Mouse (Mus musculus) forebrain, embryonic 14.5 days (tissue): ENCODE measurements around the gene Epor. TPM values are rescaled to one million over a fixed set of nuclear protein-coding genes. Genes with fewer than 3 reads are reported as not detected.
A peak's percentile ranks its signal among the peaks of the same experiment; 100 is the strongest.

Experiments used
- ATAC-seq: fragments of 200-750 bp; cut with Nextera tagmentation; 2 replicates; pipeline ENCODE4 v1.8.0; 2017; ENCODE audit warnings: mild to moderate bottlenecking, moderate library complexity
- DNase-seq: peaks from one replicate; pipeline ENCODE4 v3.0.0-alpha.2; 2015; ENCODE audit warnings: low spot score
- H3K27ac ChIP-seq: fragments of 300-500 bp; sonication (generic); 2 replicates; pipeline ENCODE4 v1.5.1; 2014; ENCODE audit warnings: low read depth, mild to moderate bottlenecking, control low read depth, low read length, moderate library complexity
- H3K27me3 ChIP-seq: fragments of 300-500 bp; sonication (generic); replicated peaks from 2 replicates; pipeline ENCODE4 v1.6.1; 2014; ENCODE audit warnings: low read length, control low read depth, mixed read lengths; ENCODE audit not compliant: control insufficient read depth, insufficient read depth
- H3K36me3 ChIP-seq: fragments of 300-500 bp; sonication (generic); 2 replicates; pipeline ENCODE4 v1.6.1; 2014; ENCODE audit warnings: low read length, control low read depth; ENCODE audit not compliant: control insufficient read depth, insufficient read depth
- H3K4me1 ChIP-seq: fragments of 300-500 bp; sonication (generic); 2 replicates; pipeline ENCODE4 v1.6.1; 2014; ENCODE audit warnings: antibody characterized with exemption, low read length, control low read depth; ENCODE audit not compliant: control insufficient read depth, insufficient read depth
- H3K4me2 ChIP-seq: fragments of 300-500 bp; sonication (generic); 2 replicates; pipeline ENCODE4 v1.6.1; 2014; ENCODE audit warnings: mild to moderate bottlenecking, control low read depth, low read length
- H3K4me3 ChIP-seq: fragments of 300-500 bp; sonication (generic); 2 replicates; pipeline ENCODE4 v1.5.1; 2014; ENCODE audit warnings: low read depth, low read length, control low read depth
- H3K9ac ChIP-seq: fragments of 300-500 bp; sonication (generic); 2 replicates; pipeline ENCODE4 v1.6.1; 2014; ENCODE audit warnings: mild to moderate bottlenecking, low read length, control low read depth, moderate library complexity
- H3K9me3 ChIP-seq: fragments of 300-500 bp; sonication (generic); replicated peaks from 2 replicates; pipeline ENCODE4 v1.6.1; 2016; ENCODE audit warnings: low read length, control low read depth, mixed read lengths; ENCODE audit not compliant: control insufficient read depth
- WGBS: fragments of 180-500 bp; shearing (Covaris S2); extraction: QIAGEN DNeasy Blood & Tissue Kit; methylation state at CpG from one replicate; pipeline ENCODE4 v1.1.7; 2014; 5-methylcytosine and 5-hydroxymethylcytosine counted together
- polyA plus RNA-seq: library from polyadenylated mRNA; unstranded; fragments of >200 nt; fragmentation: Nextera tagmentation; extraction: Ambion mirVana; gene quantifications from 2 replicates; pipeline ENCODE4 v1.2.1, GENCODE M21; 2014

Epor gene
- polyA plus RNA-seq, 1 experiment from 2014 or later = 1.3 TPM

GRCm38 (mm10) chr9:21977331-21977730, 14.0 kb upstream of the Epor start:
- H3K9me3 ChIP-seq = no peaks in the 10 kb centered on the region
- H3K27ac ChIP-seq = no peak overlapping the region
- H3K4me1 ChIP-seq = no peaks in the 10 kb centered on the region
- no peak overlapping the region for H3K9ac ChIP-seq
- H3K4me3 ChIP-seq = no peak overlapping the region
- no peak overlapping the region for H3K4me2 ChIP-seq
- H3K36me3 ChIP-seq = no peaks in the 10 kb centered on the region
- ATAC-seq (peak; percentile 37; the same call in 1 of the 2 replicates), DNase-seq (no peak)
- WGBS = 77% methylated on average over 5 of the region's 5 CpGs
- no peaks in the 10 kb centered on the region for H3K27me3 ChIP-seq

GRCm38 (mm10) chr9:21976626-21977175, 13.4 kb upstream of the Epor start:
- no peaks in the 10 kb centered on the region for H3K27me3 ChIP-seq
- no peak overlapping the region for H3K4me3 ChIP-seq
- DNase-seq = no peak
- no peaks in the 10 kb centered on the region for H3K36me3 ChIP-seq
- no peaks in the 10 kb centered on the region for H3K9me3 ChIP-seq
- no peak overlapping the region for H3K9ac ChIP-seq
- 79% methylated on average over 10 of the region's 10 CpGs for WGBS
- ATAC-seq = no peak
- no peak overlapping the region for H3K4me2 ChIP-seq
- H3K4me1 ChIP-seq = no peaks in the 10 kb centered on the region
- no peak overlapping the region for H3K27ac ChIP-seq

GRCm38 (mm10) chr9:21969304-21969703, 6.0 kb upstream of the Epor start:
- no peak overlapping the region for H3K9ac ChIP-seq
- no peak overlapping the region for H3K4me3 ChIP-seq
- no peaks in the 10 kb centered on the region for H3K9me3 ChIP-seq
- no peaks in the 10 kb centered on the region for H3K36me3 ChIP-seq
- H3K27me3 ChIP-seq = no peaks in the 10 kb centered on the region
- H3K27ac ChIP-seq = no peak overlapping the region
- H3K4me2 ChIP-seq = no peak overlapping the region
- 85% methylated on average over 4 of the region's 4 CpGs for WGBS
- no peaks in the 10 kb centered on the region for H3K4me1 ChIP-seq
- DNase-seq (no peak), ATAC-seq (no peak)

GRCm38 (mm10) chr9:21968883-21969282, 5.6 kb upstream of the Epor start:
- H3K9ac ChIP-seq = no peak overlapping the region
- DNase-seq = no peak
- no peaks in the 10 kb centered on the region for H3K36me3 ChIP-seq
- H3K27ac ChIP-seq = no peak overlapping the region
- H3K4me1 ChIP-seq = no peaks in the 10 kb centered on the region
- H3K9me3 ChIP-seq = no peaks in the 10 kb centered on the region
- ATAC-seq = no peak
- H3K4me3 ChIP-seq = no peak overlapping the region
- 0 out of 2 replicates have a peak, but pooled peaks cover 3% of the 10 kb centered on the region for H3K27me3 ChIP-seq
- H3K4me2 ChIP-seq = no peak overlapping the region
- 83% methylated on average over 6 of the region's 6 CpGs for WGBS

- WGBS = 4% methylated on average over 34 of the region's 34 CpGs
- H3K27me3 ChIP-seq = peaks cover 48% of the 10 kb centered on the region
Observed at GRCm38 (mm10) chr9:21962416-21963059, 768 bp downstream of the Epor start.

GRCm38 (mm10) chr9:21962010-21962409, 1.3 kb downstream of the Epor start:
- peak overlapping the region; percentile 63 for H3K4me2 ChIP-seq
- peaks cover 12% of the 10 kb centered on the region for H3K4me1 ChIP-seq
- WGBS = under 1% methylated on average over 15 of the region's 15 CpGs
- peaks cover 48% of the 10 kb centered on the region for H3K27me3 ChIP-seq
- H3K4me3 ChIP-seq = peak overlapping the region; percentile 33
- DNase-seq (no peak), ATAC-seq (peak; percentile 54)
- no peaks in the 10 kb centered on the region; the same call in 1 of the 2 replicates for H3K36me3 ChIP-seq
- no peak overlapping the region for H3K27ac ChIP-seq
- H3K9me3 ChIP-seq = no peaks in the 10 kb centered on the region
- H3K9ac ChIP-seq = peak overlapping the region; percentile 51

More at GRCm38 (mm10) chr9:21962416-21963059, 768 bp downstream of the Epor start:
- no peaks in the 10 kb centered on the region for H3K9me3 ChIP-seq
- H3K27ac ChIP-seq = no peak overlapping the region
- peak; percentile 74 for DNase-seq
- peak overlapping the region; percentile 33 for H3K4me3 ChIP-seq
- H3K36me3 ChIP-seq = no peaks in the 10 kb centered on the region; the same call in 1 of the 2 replicates
- peak overlapping the region; percentile 51 for H3K9ac ChIP-seq
- peaks cover 12% of the 10 kb centered on the region for H3K4me1 ChIP-seq
- peak overlapping the region; percentile 63 for H3K4me2 ChIP-seq
- peak; percentile 83 for ATAC-seq

GRCm38 (mm10) chr9:21961366-21961980, 1.8 kb downstream of the Epor start:
- no peak for ATAC-seq
- Histone ChIP-seq H3K4me1 (peaks cover 14% of the 10 kb centered on the region), H3K4me2 (peak overlapping the region; percentile 63), H3K27ac (no peak overlapping the region), H3K9me3 (no peaks in the 10 kb centered on the region), H3K4me3 (peak overlapping the region; percentile 33), H3K36me3 (no peaks in the 10 kb centered on the region; the same call in 1 of the 2 replicates), H3K27me3 (peaks cover 48% of the 10 kb centered on the region), H3K9ac (no peak overlapping the region)
- 2% methylated on average over 35 of the region's 35 CpGs for WGBS
- DNase-seq = no peak

GRCm38 (mm10) chr9:21960558-21961208, 2.6 kb downstream of the Epor start:
- Histone ChIP-seq H3K36me3 (no peaks in the 10 kb centered on the region; the same call in 1 of the 2 replicates), H3K9ac (no peak overlapping the region), H3K27me3 (peaks cover 48% of the 10 kb centered on the region), H3K27ac (no peak overlapping the region), H3K4me3 (no peak overlapping the region), H3K4me1 (peaks cover 18% of the 10 kb centered on the region), H3K9me3 (no peaks in the 10 kb centered on the region), H3K4me2 (no peak overlapping the region)
- 9% methylated on average over 26 of the region's 26 CpGs for WGBS
- ATAC-seq (no peak), DNase-seq (no peak)
